Comparison of ENCODE assay signal across 27 mouse cellular contexts in the genomic region with DNA sequence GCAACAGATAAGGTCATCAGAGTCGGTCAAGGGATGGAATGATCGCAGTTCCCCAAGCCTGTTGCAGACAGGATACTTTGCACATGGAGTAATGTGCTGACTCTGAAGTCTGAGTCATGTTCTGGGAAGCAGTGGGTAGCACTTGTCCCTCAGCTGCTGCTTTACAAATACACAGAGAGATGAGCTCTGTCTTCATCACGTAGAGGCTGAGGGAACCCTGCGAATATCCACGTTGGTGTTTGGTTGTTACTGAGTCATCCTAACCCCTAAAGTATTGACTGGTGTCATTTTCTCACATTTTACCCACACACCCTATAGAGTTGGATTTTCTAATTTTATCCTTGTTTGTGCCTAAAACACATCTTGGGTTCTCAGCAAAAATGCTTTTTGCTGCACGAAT. TPM values are rescaled to one million over a fixed set of nuclear protein-coding genes. Genes with fewer than 3 reads are reported as not detected.
DNase-seq lines count a peak whose midpoint lies in the region; ATAC-seq lines count a peak whose summit lies in the region.
"Had no signal": no experiment of that assay in that cellular context is flagged by ENCODE, and none has a peak within 500 bp of the region (broad histone marks: within the 10 kb centered on the region; RNA-seq: fewer than 3 reads in every experiment).

No protein-coding gene starts in this region.

- no peak for DNase-seq in frontal cortex, postnatal 10 days (ENCODE audit: low spot score in 2 of 2)
- peak; percentile 20 for DNase-seq in layer of hippocampus, adult 9-11 months
- DNase-seq in layer of hippocampus, postnatal 25 days (ENCODE audit: extremely low spot score in 1 of 2, low spot score in 1 of 2): no peak
- DNase-seq in right cerebral cortex, postnatal 36 days (ENCODE audit: low spot score in 2 of 2): peak; percentile 18 to 58
- DNase-seq in right cerebral cortex, postnatal 25 days: no peak
- DNase-seq in telencephalon, adult 2 months (ENCODE audit: low read depth, low spot score): peak; percentile 46
- no peak for DNase-seq in adrenal gland, postnatal 25 days
- DNase-seq: adrenal gland, postnatal 10 days; cerebellum, adult 2 months; cerebellum, postnatal 14 days; forebrain, postnatal 0 days; gastrocnemius, postnatal 14 days; heart, postnatal 36 days; kidney, adult 9 months; kidney, postnatal 10 days; layer of hippocampus, postnatal 36 days; lung, embryonic 14.5 days; lung, postnatal 14 days; midbrain, embryonic 14.5 days; thymus, postnatal 25 days had no signal

- ATAC-seq in frontal cortex, adult (ENCODE audit: low TSS enrichment): peak; percentile 97
- ATAC-seq: forebrain, postnatal 0 days; intestine, embryonic 16.5 days; Patski had no signal

RNA-seq across cellular contexts. Expression of a gene that starts 6.4 kb away (rescaled TPM):
- not detected for total RNA-seq in layer of hippocampus, postnatal 25 days (2021)
- not detected in 2 replicates for total RNA-seq in adrenal gland, postnatal 25 days (2021)
- total RNA-seq: adrenal gland, postnatal 10 days; forebrain, postnatal 0 days; gastrocnemius, postnatal 14 days; granulocyte monocyte progenitor cell, adult 5-6 weeks; heart, postnatal 36 days; layer of hippocampus, postnatal 36 days; liver, adult 2 months; MEL; monocyte, adult 5-6 weeks had no signal

RNA-seq across cellular contexts. Expression of a gene that starts 8.6 kb away (rescaled TPM):
- not detected for total RNA-seq in layer of hippocampus, postnatal 25 days (2021)
- not detected in 2 replicates for total RNA-seq in adrenal gland, postnatal 25 days (2021)
- total RNA-seq: adrenal gland, postnatal 10 days; forebrain, postnatal 0 days; gastrocnemius, postnatal 14 days; granulocyte monocyte progenitor cell, adult 5-6 weeks; heart, postnatal 36 days; layer of hippocampus, postnatal 36 days; liver, adult 2 months; MEL; monocyte, adult 5-6 weeks had no signal

RNA-seq across cellular contexts. Expression of a gene that starts 35.6 kb away (rescaled TPM):
- total RNA-seq in layer of hippocampus, postnatal 25 days (2021): not detected
- total RNA-seq in adrenal gland, postnatal 25 days (2021): not detected in 2 replicates
- total RNA-seq: adrenal gland, postnatal 10 days; forebrain, postnatal 0 days; gastrocnemius, postnatal 14 days; granulocyte monocyte progenitor cell, adult 5-6 weeks; heart, postnatal 36 days; layer of hippocampus, postnatal 36 days; liver, adult 2 months; MEL; monocyte, adult 5-6 weeks had no signal

RNA-seq across cellular contexts. Expression of a gene that starts 43.2 kb away (rescaled TPM):
- not detected for total RNA-seq in layer of hippocampus, postnatal 25 days (2021)
- total RNA-seq in adrenal gland, postnatal 25 days (2021): not detected in 2 replicates
- total RNA-seq: adrenal gland, postnatal 10 days; forebrain, postnatal 0 days; gastrocnemius, postnatal 14 days; granulocyte monocyte progenitor cell, adult 5-6 weeks; heart, postnatal 36 days; layer of hippocampus, postnatal 36 days; liver, adult 2 months; MEL; monocyte, adult 5-6 weeks had no signal

RNA-seq across cellular contexts. Expression of a gene that starts 47.6 kb away (rescaled TPM):
- not detected for total RNA-seq in layer of hippocampus, postnatal 25 days (2021)
- total RNA-seq in adrenal gland, postnatal 25 days (2021): not detected in 2 replicates
- total RNA-seq: adrenal gland, postnatal 10 days; forebrain, postnatal 0 days; gastrocnemius, postnatal 14 days; granulocyte monocyte progenitor cell, adult 5-6 weeks; heart, postnatal 36 days; layer of hippocampus, postnatal 36 days; liver, adult 2 months; MEL; monocyte, adult 5-6 weeks had no signal

Comparison
In these comparisons a context has a peak if more than half of its experiments do, and no peak if none do; other contexts are left out.
1. DNase-seq: peak in layer of hippocampus, adult 9-11 months (single experiment), right cerebral cortex, postnatal 36 days (2 of 2) and telencephalon, adult 2 months (single experiment); none in frontal cortex, postnatal 10 days (0 of 2), layer of hippocampus, postnatal 25 days (0 of 2), right cerebral cortex, postnatal 25 days (single experiment) and adrenal gland, postnatal 25 days (single experiment).